Mouse (Mus musculus) gastrocnemius, adult 8-10 months (tissue): Measurements from ENCODE around the gene Cdk18. TPM values are rescaled to one million over a fixed set of nuclear protein-coding genes. Genes with fewer than 3 reads are reported as not detected.
"Not testable (repeated sequence)": the region's sequence is repeated elsewhere in the genome, so short reads cannot be mapped to it uniquely, and the experiment has no call there.

Experiments
- DNase-seq, 2 experiments: peaks; one replicate each; pipeline ENCODE4 v3.0.0; 2022; ENCODE audit warnings: low spot score in 2 of 2
- total RNA-seq, 4 experiments: library from RNA; stranded (reverse); gene quantifications; 2 replicates each; pipeline ENCODE4 v1.2.4; 2022

Gene Cdk18
- 1 to 10 TPM; 4.2 to 6.7 (median 4.2) TPM for total RNA-seq

- peak; percentile 31 to 54 for DNase-seq
Observed at GRCm38 (mm10) chr1:132139416-132139864, at the start of gene Cdk18. TSS of gene Cdk18 (minus strand) at chr1:132139684.

GRCm38 (mm10) chr1:132189231-132189630 is 49.7 kb upstream of the Cdk18 start:
- no peak for DNase-seq

GRCm38 (mm10) chr1:132188442-132189066 is 49.1 kb upstream of the Cdk18 start:
- no peak for DNase-seq

DNA sequence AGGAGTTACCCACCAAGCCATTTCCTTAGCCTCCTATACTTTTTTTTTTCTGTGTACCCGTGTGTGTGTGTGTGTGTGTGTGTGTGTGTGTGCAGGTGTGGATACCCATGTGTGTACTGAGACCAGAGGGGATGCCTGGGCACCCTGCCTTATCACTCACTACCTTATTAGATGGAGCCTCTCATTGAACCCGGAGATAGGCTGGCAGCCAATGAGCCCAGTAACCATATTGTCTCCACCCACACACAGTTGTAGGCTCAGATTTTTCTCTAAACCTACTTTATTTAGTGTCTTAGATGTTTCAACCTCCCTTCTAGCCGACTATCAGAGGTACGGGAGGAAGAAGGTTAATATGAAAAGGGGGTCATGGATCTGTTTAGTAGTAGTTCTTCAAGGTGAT is 46.8 kb upstream of the Cdk18 start:
- DNase-seq: no peak

DNA sequence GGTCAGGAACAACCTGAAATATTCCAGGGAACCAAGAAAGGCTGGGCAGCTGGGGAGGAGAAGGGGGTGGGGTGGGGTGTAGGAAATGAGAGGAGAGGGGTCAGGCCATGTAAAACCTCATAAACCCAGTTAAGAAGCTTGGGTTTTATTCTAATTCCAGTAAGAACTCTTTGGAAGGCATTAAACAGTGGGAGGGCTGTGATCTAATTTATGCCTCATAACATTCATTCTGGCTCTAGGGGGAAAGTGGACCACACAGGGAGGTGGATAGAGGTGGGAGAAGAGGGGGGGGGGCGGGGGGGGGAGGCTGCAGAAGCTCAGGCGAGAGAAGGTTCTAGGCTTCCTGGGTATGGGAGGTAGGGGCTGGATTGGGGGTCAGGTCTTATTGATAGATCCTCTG is 32.1 kb upstream of the Cdk18 start:
- no peak for DNase-seq

DNA sequence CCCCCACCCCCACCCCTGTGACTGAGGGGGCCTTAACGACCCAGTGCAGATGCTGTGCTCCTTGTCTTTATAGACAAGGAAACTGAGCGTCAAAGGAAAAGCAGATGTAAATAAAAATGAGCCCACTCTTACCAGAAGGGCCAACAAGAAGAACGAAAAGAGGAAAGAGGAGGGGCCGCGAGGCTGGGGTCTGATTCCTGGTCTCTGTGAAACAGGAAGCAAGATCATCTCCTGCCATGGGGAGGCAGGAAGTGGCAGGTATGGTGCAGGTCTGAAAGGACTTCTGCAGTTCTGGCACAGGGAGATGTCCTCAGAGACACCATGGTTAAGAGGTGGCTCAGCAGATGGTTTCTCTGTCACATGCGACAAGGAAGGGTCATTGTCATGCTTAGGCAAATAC is 31.2 kb upstream of the Cdk18 start:
- DNase-seq: no peak

GRCm38 (mm10) chr1:132168115-132168767 is 28.8 kb upstream of the Cdk18 start:
- no peak for DNase-seq

GRCm38 (mm10) chr1:132165859-132166258 is 26.4 kb upstream of the Cdk18 start:
- no peak for DNase-seq

GRCm38 (mm10) chr1:132164780-132165518 is 25.5 kb upstream of the Cdk18 start:
- no peak for DNase-seq

DNA sequence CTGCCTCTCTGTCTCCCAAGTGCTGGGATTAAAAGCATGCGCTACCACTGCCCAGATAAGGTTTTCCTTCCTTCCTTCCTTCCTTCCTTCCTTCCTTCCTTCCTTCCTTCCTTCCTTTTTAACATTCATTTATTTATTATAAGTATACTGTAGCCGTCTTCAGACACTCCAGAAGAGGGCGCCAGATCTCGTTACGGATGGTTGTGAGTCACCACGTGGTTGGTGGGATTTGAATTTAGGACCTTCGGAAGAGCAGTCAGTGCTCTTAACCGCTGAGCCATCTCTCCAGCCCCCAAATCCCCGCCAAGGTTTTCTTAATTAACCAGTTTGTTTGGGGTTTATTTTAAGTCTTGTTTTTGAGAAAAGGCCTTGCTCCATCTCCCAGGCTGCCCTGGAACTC is 23.1 kb upstream of the Cdk18 start:
- not testable (repeated sequence) for DNase-seq

DNA sequence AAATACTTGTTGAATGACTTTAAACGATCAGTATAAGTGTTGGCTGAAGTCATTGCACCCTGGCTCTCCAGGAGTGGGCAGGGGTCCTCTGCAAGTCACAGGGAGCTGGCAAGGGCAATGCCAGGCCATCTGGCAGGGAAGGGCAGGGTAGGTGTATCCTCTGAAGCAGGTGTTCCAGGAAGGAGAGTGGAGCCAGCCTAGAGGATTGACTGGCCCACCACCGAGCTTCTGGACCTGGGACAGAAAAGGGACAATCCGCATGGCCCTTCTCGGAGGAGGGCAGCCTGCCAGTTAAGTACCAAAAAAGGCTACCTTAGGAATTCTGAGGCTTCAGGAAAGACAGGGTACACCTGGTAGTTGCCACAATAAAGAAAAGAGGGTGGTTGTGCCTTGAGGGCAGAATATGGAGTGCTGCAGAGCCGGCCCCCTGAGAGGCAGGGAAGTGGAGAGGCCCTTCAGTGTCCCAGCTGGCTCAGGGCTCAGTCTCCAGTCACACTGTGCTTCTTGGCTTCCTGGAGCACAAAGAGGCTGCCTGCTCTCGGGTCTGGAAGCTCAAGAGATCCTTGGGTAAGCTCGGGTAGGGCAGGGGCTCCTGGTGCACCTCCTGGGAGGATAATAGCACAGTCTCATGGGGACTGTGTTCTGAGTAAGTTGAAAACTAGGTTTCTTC is 21.9 kb upstream of the Cdk18 start:
- DNase-seq: no peak

- no peak for DNase-seq
Observed at GRCm38 (mm10) chr1:132159681-132160080, 20.2 kb upstream of the Cdk18 start.

- peak in 1 of 2 experiments; percentile 50 for DNase-seq
Observed at GRCm38 (mm10) chr1:132158741-132159140, 19.3 kb upstream of the Cdk18 start.

DNA sequence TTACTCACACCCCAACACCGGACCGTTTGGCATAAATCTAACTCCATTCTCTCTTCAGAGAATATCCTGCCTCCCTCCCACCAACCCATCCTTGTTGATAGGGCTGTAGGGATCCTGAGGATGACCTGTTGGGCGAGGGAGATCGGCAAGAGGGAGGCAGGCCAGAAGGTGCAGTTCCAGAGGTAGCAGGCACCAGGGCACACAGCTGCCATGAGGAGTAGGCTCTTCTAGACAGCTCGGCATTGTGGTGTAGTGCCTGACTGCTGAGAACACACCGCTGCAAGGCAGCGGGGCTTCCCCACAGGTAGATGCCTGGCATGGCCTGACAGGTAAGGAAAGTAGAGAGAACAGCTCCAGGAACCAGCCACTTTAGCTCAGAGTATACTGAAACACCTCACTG is 18.3 kb upstream of the Cdk18 start:
- DNase-seq: no peak

GRCm38 (mm10) chr1:132157016-132157781 is 17.7 kb upstream of the Cdk18 start:
- peak; percentile 40 to 71 for DNase-seq

- DNase-seq: peak; percentile 45 to 69
Observed at GRCm38 (mm10) chr1:132155737-132156136, 16.3 kb upstream of the Cdk18 start.

GRCm38 (mm10) chr1:132153691-132154090 is 14.2 kb upstream of the Cdk18 start:
- no peak for DNase-seq

DNA sequence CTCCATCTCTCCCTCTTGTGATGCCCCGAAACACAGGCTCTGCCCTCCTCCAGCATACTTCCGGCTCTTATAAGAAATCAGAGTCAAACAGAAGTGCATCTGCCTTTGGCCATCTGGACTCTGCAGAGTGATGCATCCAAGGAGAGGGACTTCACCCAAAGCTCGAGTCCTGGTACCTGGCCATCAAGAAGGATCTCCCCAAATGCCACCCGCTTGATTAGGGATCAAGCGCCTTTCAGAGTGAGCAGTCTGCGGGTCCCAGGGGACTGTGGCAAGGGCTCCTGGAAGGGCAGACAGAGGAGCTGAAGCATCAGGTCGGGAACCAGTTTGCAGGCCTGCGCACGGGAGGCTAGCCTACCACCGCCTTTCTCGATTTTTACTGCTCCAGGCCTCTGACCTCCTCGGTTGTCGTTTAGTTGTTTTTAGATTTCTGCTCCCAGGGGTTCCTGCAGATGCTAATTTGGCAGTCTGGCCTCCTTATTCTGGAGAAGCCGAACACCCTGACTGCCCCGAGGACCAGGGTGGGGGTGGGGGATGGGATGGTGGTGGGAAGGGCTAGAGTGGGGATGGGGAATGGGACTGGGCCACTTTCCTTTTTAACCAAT is 13.7 kb upstream of the Cdk18 start:
- no peak for DNase-seq

DNA sequence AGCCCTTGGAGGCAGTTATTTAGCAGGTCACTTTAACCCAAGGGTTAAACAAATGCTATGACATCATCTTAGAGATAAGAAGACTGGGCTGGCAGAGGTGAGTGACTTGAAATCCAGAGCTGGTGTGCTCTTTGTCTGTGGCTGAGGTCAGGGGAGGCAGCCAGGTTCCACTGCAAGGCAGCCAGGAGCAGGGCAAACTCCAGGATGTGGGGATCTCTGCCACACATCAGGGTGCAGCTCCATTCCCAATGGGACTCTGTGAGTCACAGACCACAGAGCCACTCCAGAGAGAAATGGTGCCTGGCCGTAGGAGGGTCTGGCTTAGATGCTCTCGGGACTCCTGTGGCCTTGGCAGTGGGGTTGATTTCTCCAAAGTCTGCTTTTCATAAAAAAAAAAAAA is 12.4 kb upstream of the Cdk18 start:
- no peak for DNase-seq

DNA sequence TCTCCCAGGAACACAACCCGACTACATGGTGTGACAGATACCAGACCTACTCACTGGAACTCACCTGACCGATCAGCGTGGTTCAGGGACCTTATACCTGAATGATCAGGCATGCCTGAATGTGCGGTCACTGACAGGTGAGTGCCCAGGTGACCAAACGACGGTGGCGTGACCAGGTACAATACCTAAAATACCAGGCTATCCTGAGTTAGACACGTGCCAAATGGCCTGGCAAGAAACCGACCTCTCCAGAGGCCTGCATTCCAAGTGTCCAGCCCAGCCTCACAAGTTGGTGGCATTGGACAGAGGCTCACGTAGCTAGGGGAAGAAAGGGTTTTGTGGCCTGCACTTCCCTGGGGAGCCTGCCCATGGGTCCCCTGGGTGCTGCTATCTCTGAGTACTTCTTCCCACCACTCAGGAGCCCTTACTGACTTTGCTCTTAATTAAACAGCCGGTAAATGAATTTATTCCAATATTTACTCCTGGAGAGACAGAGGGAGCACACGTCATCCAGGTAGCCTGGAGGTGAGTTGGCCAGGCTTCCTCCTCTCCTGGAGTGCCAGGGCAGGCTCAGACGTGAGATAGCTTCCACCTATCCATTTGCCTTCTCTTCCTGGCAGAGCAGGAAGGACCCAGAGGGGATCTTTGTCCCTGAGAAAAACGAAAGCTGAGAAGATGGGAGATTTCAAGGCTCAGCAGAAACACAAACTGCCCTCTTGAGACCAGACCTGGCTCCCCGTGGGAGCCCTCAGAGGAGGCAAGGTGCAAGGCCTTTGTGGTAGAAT is 11.5 kb upstream of the Cdk18 start:
- no peak for DNase-seq
